Mouse (Mus musculus) left cerebral cortex, adult 18-20 months (tissue): ENCODE measurements around the gene 4921504E06Rik. TPM values are rescaled to one million over a fixed set of nuclear protein-coding genes. Genes with fewer than 3 reads are reported as not detected.
A peak's percentile ranks its signal among the peaks of the same experiment; 100 is the strongest.

Experiments
- DNase-seq, 2 experiments: peaks; one replicate each; pipeline ENCODE4 v3.0.0; 2021 to 2022; ENCODE audit warnings: low spot score in 2 of 2, mixed read lengths in 1 of 2
- long read RNA-seq, 2 experiments: library from polyadenylated mRNA; stranded (forward); transcript quantifications; one replicate each; pipeline ENCODE4 v2.0.0; 2021
- total RNA-seq, 2 experiments: library from RNA; stranded (reverse); gene quantifications; 2 replicates each; pipeline ENCODE4 v1.2.3; 2021

Gene 4921504E06Rik
- not detected for total RNA-seq
- long read RNA-seq, experiment 1: 0 reads
- long read RNA-seq, experiment 2: 0 reads

DNA sequence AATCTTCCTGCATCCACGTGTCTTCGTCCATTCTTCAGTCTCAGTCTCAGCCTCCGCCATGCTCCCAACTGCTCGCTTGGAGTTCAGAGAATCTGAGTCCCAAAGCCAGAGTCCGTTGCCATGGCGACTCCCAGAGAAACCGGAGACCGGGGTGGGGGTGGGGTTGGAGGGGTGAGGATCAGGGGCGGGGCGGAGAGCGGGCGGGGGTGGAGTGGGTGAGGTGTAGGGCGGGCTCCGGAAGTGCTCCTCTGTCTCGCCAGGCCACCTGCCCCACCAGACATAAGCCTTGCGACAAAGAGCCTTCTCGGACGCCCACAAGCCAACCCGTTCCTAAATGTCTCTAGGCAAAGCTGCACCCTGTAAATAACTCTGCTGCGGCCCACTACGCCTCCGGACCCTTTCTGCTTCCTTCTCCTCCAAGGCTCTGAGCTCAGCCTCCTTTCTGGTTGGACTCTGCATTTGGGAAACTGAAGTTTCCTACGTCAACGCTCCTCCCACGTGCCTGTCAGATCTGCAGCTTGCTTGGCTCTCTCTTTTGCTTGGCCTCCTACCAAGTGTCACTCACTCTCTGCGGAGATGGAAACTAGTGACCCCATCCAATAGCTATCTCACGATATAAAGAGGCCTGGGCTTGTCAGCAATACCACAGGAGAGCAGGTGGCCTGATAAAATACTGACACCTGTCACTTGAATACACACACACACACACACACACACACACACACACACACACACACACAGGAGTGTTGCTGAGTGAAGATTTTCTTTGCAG is at the start of gene 4921504E06Rik:
Gene 4921504E06Rik (minus strand): TSS at position 94 of the 772 bp plus-strand sequence.
- DNase-seq: peak; percentile 85 to 92

DNA sequence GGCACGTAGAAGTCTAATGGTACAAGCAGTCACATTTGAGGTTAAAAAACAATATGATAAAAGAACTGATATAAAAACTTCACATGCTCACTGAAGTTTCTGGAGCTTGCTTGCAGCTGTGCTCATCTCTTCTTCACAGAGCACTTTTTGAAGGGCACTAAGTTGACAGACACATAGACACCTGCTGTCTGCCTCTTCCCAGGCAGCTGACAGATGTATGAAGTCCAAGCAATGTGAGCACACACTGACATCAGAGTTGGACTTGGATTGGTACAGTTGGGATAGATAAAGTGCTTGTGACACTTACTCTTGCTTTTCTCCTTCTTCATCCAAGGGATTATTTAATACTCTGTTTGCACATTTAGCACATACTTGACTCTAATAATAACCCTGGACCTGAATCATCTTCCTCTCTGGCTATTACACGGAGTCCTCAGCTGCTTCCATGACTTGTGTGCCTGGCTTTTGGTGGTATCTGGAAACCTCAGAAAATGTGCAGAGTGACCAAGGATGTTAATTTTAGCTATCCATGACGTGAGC is 47.7 kb upstream of the 4921504E06Rik start:
- no peak for DNase-seq

DNA sequence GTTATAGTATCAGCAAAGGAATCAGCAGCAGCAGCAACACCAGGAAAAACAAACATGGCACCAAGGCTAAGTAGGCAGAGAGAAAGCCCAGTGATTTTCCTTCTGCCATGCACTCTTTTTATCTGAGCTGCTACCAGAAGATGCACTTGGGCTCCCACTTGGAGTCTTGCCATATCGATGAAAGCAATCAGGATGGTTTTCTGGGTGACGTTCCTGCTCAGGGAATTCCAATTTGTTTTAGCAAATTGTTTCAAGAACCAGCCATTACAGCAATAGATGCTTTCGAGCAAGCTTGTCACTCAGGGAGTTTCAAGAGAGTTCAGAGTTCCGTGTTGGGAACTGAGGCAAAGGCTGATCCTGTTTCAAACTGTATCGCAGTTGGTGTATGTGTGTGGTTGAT is 47.1 kb upstream of the 4921504E06Rik start:
- DNase-seq: no peak

DNA sequence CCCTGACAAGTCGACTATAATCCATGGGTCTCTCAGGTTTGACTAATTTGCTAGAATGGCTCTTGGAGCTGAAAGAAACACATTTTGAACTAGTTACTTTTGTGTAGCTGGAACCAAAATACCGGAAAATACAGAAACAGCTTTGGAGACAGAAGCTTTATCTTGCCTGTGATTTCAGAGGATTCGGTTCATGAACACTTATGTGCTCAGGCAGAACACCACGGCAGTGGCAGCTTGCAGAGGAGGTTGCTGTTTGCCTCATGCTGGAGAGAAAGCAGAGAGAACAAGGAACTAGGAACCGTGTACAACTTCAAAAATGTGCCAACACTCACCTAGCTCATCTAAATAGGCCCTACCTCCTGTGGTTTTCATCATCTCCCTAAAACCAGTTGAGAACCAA is 46.1 kb upstream of the 4921504E06Rik start:
- DNase-seq: peak in 1 of 2 experiments; percentile 23

DNA sequence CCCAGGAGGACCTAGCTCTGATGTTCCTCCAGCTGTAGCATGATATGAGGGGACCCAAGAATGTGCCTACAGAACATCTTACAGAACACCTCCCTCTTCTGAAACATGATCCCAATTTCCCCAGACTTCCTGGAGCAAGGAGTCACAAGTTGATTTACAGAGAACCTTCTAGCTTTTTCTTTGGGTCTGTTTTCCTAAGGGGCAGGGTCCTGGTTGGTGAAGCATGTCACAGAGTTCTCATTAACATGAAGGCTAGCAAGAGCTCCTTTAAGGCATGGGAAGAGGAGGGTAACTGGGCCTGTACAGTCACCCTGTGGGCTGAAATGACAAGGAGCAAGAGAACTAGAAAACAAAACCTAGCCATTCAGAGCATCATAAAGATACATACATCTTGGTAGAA is 43.3 kb upstream of the 4921504E06Rik start:
- DNase-seq: no peak

DNA sequence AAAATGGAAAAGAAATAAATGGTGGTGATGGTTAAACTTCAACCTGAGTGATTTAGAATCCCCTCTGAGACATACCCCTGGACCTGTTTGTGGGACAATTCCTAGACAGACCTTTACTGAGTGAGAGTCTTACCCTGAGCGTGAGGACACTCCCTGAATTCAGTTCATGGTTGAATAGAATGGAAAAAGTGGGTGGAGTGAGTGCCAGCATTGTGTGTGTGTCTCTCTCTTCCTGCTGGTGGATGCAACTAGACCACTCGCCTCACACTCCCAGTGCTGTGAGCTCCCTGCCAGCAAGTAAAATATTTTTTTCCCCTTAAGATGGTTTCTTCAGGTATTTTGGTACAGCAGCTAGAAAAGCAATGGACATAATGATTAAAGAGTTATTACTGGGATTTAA is 42.7 kb upstream of the 4921504E06Rik start:
- DNase-seq: no peak

DNA sequence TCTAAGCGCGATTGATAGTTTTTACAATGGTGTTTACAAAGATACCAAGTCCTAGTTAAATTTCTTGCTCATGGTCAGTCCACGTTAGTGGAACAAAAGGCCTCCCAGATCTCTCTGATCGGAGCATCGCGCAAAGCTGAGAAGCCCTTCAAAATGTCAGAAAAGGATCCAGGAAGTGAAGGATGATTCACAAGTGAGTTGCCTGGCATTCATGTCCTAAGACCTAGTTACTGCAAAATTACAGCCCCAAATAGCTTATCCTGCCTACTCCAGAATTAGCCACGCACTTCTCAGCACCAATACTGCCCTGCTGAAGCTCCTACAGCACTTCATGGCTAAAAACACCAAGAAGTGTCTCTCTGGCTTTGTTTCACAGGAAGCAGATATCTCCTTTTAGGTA is 41.1 kb upstream of the 4921504E06Rik start:
- no peak for DNase-seq

DNA sequence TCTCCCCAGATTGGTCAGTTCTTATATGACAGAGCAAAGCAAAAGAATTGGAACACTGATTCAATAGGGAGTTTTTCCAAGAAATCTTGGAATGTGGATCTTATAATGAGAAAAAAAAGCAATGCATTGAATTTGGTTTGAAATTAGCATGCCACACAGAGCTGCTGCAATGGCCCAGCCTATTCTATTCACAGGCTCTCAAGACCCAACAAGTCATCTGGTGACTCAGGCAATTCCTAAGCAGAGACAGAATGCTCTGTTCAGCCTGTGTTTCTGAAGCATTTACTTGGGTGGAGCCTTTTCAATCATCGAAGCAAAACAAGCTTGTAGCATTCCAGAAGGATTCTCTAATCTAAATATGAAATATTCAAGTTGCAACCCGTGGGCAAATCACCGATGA is 26.1 kb upstream of the 4921504E06Rik start:
- no peak for DNase-seq

DNA sequence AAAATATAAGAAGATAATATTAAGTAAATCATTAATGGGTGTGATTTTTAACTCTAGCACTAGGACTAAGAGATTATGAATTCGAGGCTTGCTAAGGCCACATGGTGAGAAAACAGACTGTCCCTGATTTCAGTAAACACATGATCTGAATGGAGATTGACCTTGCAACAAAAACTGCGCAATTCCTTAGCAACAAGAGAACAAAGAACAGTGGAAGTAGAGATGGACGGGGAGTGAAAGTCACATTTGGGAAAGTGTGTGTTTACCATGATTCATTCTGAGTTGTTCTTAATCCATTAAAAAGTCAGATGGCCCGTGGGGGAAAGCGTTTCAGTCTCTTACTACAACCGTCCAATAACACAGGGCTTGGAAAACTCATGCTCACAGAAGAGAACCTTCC is 25.5 kb upstream of the 4921504E06Rik start:
- no peak for DNase-seq

DNA sequence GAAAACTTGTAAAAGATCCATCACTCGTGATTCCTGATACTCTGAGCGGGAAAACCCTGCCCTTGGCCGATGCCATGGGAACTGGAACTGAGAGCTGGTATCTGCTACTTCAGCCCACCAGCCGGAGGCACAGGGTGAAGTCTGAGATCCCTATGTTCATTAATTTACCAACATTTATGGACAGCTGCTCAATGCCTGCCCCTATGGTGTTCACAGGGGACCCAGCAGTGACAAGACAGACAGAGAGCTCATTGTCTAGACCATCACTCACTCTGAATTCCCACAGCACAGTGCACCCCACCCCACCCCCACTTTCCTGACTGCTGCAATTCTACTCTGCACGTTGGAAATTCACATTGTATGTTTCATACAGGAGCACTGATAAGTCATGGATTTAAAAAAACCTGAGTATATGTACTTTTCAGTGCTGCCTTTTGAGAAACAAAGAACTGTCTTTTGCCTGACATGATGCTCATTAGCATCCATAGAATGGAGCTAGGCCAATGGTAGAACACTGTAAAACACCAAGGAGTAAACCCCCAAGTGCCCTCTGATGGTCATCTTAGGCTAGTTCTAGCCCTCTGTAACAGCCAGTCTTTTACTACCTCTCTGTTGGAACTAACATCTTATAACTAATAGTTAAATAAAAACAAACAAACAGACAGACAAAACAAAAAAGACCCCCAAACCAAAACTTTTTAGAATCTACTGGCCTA is 8.6 kb upstream of the 4921504E06Rik start:
- DNase-seq: no peak

DNA sequence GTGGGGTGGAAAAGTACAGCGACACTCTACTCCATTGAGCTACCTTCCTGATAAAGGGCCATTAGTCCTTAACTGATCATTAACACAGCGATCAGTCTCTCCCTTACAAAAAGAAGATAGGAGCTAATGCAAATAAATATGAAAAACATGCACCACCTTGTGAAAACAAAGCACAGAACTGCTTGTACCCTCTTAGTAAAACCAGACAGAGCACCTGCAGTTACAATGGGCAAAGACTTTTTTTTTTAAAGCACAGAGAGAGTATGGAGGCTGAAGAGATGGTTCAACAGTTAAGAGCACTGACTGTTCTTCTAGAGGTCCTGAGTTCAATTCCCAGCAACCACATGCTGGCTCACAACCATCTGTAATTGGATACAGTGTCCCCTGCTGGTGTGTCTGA is 6.9 kb upstream of the 4921504E06Rik start:
- DNase-seq: no peak

DNA sequence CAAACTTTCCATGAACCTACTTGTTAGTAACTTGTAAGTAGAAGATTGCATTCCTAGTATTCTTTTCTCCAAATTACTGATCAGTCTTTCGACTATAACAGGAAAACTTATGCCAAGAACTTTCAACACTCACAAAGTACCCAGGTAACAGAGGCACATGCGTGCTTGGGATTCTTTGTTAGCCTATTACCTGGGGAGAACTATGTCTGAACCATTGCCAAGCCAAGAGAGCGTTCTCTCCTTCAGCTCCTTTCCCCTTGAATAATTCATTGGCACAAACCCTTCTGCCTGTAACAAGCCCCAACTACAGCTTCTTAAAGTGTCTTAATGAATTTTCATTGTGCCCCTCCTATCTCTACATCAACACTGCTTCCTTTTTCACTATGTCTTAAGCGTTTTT is 6.4 kb upstream of the 4921504E06Rik start:
- DNase-seq: no peak

DNA sequence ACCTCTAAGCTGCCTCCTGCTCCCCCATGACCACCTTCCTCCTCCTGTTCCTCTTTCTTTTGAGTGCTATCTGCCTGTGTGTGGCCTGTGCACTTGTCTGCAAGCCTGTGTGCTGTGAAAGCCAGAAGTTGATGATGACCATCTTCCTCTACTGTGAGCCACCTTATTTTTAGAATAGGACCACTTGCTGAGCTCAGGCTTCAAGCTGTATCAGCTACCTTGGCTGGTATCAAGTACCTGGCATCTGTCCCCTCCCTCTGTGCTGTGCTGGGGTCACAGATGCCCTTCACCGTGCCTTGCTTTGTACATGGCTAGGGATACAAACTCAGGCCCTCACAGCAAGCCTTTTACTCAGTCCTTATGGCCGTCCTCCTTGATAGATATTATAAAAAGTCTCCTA is 2.3 kb downstream of the 4921504E06Rik start:
- no peak for DNase-seq

DNA sequence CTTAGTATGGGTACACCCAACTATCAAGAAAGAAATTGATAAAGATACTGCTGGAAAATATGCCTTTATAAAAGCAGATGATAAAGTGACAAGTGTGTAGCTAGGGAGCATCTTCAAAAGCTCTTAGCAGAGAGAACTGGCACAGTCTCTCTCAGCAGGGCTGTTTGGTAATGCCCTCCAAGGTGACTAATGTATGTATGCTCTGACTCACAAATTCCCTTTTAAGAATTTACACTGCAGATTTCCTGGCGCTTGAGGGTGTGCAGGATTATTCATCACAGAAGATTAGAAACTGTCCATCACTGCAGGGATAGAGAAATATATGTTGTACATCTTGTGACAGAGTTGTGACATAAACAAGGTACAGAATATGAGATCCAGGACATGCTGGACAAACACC is 12.8 kb downstream of the 4921504E06Rik start:
- DNase-seq: no peak

DNA sequence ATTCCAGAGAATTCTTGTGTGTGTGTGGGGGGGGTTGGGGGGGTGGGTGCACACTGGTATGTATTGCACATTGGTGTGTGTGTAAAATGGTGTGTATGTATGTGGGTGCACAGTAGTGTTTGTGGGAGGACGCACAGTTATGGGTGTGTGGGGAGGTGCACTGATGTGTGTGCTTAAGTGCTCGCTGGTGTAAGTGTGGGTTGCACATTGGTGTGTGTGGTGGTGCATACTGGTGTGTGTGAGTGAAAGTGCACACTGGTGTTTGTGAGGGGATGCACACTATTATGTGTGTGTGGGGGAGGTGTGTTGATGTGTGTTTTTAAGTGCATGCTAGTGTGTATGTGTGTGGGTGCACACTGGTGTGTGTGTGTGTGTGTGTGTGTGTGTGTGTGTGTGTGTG is 24.3 kb downstream of the 4921504E06Rik start:
- no peak for DNase-seq

DNA sequence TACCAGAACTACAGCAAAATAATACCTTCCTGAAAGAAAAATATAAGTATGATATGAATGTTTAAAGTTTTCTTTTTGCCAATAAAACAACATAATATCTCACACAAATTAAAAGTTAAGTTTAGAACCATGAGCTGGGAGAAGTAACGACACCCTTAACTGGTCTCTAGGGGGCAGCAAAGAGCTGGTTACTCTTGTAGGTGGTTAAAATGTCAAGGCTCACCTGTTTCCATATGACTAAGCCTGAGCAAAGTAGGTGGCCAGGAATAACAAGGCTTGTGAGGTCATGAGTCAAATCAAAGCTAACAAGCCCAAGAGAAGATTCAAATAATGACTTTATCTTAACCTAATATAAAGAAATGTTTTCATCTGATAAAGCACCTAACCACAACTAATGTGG is 24.9 kb downstream of the 4921504E06Rik start:
- DNase-seq: peak; percentile 53 to 70

DNA sequence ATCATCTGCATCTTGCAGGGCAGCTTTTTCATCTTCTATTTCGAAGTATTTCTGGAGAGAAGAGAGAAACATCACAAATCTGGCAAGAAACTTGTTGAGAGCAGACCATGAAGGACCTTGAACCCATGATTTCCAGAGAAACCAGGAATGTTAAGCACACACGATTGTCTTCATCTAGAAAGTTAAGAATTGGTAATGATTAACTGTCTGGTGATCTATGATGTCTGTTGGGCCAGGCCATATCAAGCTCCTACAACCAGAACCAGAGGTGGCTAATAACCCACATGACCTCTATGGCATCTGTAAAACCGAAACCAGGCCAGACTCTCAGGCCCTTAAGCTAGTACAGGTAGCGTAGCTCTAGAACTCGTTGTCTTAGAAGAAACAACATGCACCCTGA is 29.6 kb downstream of the 4921504E06Rik start:
- no peak for DNase-seq

DNA sequence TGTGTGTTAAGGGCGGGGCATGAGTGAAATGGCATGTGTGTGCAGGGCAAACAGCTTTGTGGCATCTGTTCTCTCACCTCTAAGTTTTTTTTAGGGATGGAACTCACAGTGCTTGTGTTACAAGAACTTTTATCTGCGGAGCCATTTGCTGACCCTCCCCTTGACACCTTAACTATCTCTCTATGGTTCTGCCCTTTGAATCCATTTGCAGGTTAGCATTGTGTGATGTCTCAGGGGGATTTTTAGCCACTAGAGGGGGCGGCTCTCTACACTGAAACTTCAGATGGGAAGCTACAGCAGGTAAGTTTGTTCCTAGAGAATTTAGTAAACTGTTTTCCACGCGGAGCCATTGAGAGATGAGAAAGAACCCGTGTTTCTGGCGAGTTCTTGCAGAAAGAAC is 32.1 kb downstream of the 4921504E06Rik start:
- peak; percentile 29 to 55 for DNase-seq

DNA sequence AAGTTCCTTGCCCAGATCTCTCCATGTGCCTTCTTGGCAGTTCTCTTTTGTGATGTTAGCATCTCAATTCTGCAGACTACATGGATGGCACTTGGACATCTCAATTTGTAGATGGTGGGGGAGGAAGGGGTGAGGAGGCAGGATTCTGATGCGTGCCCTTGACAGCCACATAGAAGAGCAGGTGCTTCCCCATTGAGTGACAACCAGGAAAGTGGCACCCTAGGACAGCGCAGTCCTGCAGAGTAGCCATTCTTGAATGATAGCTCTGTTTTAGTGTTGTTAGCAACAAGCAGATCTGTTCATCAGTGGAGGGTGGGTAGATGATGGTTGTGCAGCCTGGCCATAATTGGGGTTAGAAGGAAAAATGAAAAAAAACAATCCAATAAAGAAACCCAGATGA is 33.1 kb downstream of the 4921504E06Rik start:
- DNase-seq: no peak

DNA sequence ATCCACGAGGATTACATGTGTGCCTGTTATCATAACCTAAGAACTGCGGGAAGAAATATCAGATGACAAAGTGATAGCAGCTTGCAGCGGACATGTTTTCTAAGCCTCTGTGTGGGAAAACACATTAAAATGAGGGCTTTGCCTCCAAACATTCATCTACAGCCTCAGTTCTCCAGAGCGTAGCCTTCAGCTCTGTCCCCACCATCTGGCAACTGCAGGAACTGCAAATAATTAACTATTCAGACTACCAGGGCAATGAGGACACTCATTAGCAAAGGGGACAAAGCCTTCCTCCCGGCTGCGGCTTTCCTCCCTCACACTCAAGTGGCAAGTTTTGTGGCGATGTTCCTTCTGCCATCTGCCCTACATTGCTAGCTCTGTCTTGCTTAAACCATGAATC is 33.9 kb downstream of the 4921504E06Rik start:
- DNase-seq: peak; percentile 70 to 75

DNA sequence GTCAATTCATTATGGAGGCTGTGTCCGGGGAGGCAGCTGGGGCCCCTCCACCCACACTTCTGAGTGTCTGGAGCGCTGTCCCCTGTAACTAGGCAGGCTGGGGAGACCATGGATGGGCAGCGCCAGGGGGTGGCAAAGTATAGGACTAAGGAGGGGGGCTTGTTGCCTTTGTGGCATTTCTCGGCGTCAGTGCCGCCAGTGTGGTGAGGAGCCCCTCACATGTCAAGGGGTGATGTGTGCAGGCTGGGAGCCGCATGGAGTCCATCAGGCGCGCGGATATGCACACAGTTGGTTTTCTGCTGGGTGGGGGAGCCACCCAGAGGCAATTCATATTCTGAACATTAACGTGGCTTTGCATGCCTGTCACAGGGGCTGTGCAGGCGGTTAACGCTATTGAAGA is 35.8 kb downstream of the 4921504E06Rik start:
- no peak for DNase-seq

DNA sequence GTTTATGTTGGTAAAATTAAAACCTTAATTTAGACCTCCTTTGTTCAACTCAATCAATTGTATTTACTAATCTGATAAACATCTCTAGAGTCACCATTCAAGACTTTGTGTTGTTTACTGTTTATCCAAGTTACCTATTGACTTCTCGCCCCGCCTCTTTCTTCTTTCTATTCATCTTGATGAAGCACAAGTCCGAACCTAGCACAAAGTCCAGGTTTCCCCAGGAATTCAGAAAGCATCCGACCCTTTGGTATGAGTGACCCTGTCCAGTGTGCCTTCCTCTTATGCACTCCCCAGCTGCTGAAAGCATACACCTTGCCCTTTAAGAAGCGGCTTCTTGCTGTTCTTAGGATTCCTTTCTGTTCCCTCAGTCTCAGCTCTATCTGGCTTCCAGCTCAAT is 41.3 kb downstream of the 4921504E06Rik start:
- no peak for DNase-seq
